Mouse (Mus musculus): ENCODE data around the gene Psma5.

The Psma5 gene

DNA sequence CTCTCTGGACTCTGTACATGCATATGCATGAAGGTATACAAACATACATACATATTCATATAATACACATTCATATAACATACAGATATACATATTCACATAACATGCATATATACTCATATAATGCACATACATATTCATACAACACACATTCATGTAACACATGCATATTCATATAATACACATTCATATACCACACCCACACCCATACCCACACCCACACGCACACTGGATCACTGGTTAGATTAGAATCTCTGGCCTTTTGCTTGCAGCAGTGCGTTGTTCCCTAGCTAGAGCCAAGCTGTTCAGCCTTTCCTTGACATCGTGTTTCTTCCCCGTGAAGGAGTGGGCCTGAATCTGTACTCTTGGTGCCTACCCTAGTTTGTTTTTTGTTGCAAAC, 48.0 kb downstream of the Psma5 start:
- DNase-seq (ENCODE audit: low read depth, low spot score), result no peak

DNA sequence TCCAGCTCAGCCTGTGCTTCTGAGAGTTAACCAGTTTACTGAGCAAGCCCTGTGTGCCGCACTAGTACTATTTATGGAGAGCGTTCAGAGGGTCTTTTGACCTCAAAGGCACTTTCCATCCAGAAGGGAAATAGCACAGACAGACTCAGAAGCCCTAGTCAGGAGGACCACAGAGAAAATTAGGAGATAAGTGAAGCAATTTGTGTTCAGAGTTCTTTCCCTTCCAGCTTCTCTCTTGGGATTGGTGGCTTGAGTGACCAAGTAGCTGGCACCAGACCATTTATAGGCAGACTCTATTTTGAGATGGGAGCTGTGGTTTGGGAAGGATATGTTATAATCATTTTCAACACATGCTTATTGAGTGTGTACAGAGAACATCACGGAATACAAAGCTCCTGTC, 49.7 kb downstream of the Psma5 start:
- no peak for DNase-seq (ENCODE audit: low read depth, low spot score)

DNA sequence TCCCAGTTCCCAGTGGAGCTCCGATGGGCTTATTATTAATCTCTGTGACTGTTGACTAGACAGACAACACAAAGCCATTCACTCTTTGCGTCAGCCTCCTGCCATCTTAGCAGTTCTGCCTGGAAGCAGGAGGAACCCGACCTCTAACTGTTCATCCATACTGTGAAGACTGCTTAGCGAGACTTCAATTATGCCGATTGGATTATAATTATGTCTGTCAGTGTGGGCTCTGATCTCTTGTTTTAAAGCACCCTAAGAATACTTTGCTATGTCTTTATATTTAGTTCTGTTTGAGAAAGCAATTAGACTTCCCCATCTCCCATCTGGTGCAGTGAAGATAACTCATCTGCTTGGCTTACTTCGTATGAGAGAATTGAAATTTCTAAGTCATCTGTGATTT, 50.8 kb downstream of the Psma5 start:
- no peak for DNase-seq (ENCODE audit: low read depth, low spot score)

DNA sequence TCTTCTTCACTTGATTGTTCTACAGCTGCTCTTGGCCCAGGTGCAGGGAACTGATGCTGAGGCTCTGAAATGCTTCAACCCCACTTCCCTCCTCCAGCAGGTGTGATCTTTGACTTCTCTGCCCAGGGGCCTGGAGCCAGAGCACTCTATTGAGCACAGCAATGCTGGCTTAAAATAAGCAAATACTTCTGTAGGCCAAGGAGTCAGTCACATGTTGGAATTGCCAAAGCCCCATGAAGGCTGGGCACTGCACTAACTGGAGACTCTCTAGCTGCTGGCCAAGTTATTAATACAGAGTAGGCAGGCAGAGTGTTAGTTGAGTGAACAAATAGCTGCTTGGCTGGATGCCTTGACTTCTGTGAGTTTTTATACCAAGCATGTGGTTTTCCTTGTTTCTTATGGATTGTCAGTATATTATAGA, 54.2 kb downstream of the Psma5 start:
- DNase-seq (ENCODE audit: low read depth, low spot score), result no peak

DNA sequence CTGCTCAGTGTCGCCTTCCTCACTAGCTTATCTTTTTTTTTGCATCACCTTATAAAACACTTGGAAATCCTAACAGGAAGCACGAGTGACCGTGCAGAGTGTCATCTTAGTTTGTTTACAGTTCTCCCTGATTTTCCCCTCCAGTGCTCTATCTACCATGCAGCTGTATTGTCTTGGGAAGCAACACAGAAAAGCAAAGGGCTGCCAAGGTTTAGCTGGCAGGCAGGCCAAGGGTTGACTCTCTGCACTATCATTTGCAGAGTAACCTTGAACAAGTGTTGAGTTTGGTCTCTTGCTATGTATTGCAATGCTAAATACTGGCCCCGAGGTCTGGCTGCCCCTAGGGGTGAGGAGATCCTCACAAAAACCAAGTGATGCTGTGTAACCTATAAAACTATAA, 55.0 kb downstream of the Psma5 start:
- no peak for DNase-seq (ENCODE audit: low read depth, low spot score)

- DNase-seq (ENCODE audit: low read depth, low spot score), result no peak
These were observed 55.7 kb downstream of the Psma5 start for GRCm38 (mm10) chr3:108312414-108312813.

DNA sequence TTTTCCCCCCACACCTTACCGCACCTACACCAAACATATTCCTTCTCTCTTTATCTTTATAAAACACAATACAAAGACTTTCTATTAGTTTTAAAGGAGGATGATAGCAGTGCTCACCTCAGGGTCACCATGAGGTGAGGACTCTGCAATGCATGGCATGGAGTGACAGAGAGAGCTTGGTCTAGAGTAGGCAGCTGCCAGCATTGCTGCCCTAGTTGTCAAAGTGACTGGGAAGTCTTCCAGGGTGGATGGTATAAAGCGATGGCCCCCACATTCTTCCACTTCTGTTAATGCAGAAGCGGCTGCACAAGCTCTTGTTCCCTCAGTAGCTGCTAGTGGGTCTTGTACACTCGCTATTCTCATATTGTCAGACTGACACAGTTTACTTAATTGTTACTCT, 56.4 kb downstream of the Psma5 start:
- no peak for DNase-seq (ENCODE audit: low read depth, low spot score)

DNA sequence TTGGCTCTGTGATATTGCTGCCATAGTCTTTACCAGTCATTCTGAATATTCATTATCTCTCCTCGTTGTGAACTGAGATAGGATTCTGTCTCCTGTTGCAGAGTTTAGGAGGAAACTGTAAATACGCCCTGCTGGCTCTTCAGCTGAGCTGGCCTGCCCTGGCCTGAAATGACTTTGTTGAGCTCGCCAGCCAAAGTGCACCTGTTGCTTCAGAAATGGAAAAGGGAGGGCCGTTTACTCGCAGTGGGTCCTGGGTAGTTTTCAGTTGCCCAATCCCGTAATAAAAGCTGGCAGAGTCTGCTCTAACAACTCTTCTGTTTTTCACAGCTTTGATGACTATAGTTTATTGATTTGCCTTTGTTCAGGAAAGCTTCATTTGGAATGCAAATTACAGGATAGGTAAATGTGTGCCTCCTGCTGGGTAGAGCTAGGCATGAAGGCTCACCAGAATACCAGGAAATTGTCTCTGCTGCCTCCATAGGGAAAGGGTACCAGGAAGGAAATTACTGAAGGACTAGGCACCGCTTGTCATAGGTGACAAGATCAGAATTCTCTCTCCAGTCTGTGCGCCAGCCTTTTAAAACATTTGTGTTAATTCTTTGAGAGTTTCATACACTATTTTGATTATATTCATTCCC, 57.4 kb downstream of the Psma5 start:
- DNase-seq (ENCODE audit: low read depth, low spot score), result no peak

DNA sequence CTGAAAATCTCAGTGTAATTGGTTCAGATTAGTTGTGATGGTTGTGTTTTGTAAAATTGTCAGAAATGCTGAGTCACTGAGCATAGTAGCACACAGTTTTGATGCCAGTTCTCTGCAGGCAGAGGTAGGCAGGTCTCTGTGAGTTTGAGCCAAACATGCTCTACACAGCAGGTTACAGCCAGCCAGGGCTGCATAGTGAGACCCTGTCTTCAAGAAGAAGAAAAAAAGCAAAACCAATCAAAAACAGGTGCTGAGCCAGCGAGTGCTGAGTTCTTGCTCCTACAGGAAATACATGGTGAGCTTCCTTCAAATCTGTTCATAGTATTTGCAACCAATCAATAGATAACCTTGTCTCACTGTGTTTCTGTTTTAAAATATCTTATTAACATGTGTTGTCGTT, 61.8 kb downstream of the Psma5 start:
- no peak for DNase-seq (ENCODE audit: low read depth, low spot score)

DNA sequence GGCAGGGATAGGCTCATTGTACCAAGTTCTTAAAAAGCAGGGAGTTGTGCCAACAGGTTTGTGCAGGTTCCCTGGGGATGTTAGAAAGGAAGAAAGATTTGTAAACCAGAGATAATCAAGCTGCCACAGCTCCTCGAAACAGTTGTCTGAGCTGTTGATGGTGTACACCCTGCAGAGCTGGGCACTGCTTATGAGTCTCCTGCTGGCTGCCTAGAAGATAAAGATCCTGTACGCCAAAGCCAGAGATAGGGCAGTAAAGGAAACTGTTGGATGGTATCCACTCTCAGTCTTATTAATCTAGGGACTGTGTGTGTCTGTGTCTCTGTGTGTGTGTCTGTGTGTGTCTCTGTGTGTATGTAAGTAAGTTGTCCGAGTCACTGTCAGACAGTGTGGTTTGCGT, 64.9 kb downstream of the Psma5 start:
- DNase-seq (ENCODE audit: low read depth, low spot score), result no peak

GRCm38 (mm10) chr3:108322136-108322535, 65.4 kb downstream of the Psma5 start:
- DNase-seq (ENCODE audit: low read depth, low spot score), result no peak

GRCm38 (mm10) chr3:108322962-108323361, 66.2 kb downstream of the Psma5 start:
- peak; percentile 34 for DNase-seq (ENCODE audit: low read depth, low spot score)

GRCm38 (mm10) chr3:108324837-108325236, 68.1 kb downstream of the Psma5 start:
- DNase-seq (ENCODE audit: low read depth, low spot score), result no peak

DNA sequence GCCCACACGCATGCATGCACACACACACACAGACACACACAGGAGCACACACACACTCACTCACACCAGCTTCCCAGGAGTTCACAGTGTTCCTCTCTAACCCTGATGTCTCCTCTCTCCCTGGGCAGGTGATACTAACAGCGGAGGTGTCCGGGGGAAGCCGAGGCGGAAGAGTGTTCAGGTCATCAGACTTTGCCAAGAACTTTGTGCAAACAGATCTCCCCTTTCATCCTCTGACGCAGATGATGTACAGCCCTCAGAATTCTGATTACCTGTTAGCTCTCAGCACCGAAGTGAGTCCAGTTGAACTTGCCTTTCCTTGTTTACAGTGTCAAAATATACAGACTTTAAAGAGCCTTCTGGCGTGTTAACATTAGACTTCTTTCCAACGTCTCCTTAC, 68.8 kb downstream of the Psma5 start:
- DNase-seq (ENCODE audit: low read depth, low spot score), result no peak

- DNase-seq (ENCODE audit: low read depth, low spot score), result no peak
These were observed 70.5 kb downstream of the Psma5 start for GRCm38 (mm10) chr3:108327275-108327674.

DNA sequence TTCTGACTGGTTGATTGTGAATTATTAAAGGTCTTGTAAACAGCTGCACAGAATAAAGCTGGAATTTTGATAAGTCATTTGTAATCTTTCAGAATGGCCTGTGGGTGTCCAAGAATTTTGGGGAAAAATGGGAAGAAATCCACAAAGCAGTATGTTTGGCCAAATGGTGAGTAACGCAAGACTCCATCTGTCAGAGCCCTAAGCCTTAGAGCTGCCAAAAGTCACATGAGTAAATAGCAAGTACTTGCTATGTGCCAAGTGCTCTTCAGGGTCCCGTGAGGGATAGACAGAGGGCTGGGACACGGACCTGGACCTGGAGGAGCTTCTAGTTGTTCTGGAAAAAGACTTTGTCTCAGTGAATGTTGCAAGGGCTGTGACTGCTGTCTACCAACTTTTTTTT, 71.2 kb downstream of the Psma5 start:
- peak; percentile 61 for DNase-seq (ENCODE audit: low read depth, low spot score)

DNA sequence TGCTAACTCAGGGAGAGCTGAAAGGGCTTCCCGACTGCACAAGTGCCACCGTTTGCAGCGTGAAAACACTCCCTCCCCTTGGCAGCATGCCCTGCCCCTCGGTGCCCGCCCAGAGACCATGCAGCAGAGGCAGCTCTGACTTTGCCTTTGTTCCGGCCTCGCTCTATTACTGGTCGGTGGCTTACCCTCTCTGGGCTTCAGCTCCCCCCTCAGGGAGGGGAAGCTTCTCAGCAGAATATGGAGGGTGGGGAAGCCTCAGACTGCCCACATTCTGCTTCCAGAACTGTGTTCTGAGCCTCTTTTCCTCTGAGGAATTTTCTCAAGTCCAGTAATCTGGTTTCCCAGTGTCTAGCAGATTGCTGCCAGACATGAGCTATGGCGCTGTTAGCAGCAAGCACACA, 71.7 kb downstream of the Psma5 start:
- no peak for DNase-seq (ENCODE audit: low read depth, low spot score)
